Mouse (Mus musculus) ovary, postnatal 36 days (tissue): ENCODE data around the gene Zdhhc15.
"Not testable (repeated sequence)": the region's sequence is repeated elsewhere in the genome, so short reads cannot be mapped to it uniquely, and the experiment has no call there.

Experiments
- DNase-seq: peaks from one replicate; pipeline ENCODE4 v3.0.0; 2022; ENCODE audit warnings: low spot score, mixed read lengths

The Zdhhc15 gene

DNA sequence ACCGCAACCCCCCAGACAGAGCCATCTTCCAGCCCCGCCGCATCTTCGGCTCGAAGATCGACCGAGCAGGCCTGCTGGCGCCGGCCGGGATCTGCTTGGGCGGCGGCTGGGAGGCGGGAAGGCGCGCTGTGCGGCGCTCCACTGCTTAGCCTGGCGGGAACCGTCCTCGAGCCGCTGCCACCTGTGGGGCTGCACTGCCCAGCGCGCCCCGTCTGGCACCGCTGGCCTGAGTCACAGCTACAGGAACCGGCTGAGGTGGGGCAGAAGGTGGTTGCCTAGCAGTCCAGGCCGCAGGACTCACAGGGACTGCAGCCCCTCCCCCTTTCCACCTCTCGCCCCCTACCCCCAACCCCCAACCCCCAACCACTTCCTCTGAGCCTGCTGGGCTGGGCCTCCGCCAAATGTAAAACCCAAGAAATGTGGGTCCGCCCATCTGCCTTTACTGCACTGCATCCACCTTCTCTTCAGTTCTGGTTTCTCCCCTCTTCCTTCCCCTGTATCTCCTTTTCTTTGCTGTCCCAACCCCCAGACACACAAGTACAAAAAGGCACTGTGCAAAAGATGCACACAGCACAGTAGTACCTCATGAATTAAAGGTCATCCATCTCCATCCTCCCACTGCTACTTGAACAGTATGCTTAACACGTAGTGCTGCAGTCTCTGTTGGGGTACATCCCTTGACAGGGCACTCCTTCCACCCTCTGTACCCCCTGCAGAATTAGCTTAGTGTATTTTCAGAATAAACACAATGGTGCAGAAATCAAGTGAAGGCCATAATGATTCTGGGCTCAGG, at the start of gene Zdhhc15:
Zdhhc15 (minus strand) TSS at position 308 of the 793 bp plus-strand sequence.
- peak; percentile 63 for DNase-seq

GRCm38 (mm10) chrX:104707935-104708334, 37.1 kb upstream of the Zdhhc15 start:
- no peak for DNase-seq

GRCm38 (mm10) chrX:104669850-104670756, 761 bp downstream of the Zdhhc15 start:
- DNase-seq, result peak; percentile 4

DNA sequence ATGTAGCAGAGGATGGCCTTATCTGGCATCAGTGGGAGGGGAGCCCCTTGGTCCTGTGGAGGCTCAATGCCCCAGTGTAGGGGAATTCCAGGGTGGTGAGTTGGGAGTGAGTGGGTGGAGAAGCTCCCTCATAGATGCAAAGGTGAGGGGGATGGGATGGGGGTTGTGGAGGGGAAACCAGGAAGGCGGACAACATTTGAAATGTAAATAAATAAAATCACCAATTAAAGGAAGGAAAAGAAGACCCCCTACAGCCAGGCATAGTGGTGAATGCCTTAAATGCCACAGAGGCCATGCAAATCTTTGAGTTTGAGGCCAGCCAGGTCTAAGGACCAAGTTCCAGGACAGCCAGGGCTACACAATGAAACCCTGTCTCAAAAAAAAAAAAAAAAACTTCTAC, 13.9 kb downstream of the Zdhhc15 start:
- no peak for DNase-seq

DNA sequence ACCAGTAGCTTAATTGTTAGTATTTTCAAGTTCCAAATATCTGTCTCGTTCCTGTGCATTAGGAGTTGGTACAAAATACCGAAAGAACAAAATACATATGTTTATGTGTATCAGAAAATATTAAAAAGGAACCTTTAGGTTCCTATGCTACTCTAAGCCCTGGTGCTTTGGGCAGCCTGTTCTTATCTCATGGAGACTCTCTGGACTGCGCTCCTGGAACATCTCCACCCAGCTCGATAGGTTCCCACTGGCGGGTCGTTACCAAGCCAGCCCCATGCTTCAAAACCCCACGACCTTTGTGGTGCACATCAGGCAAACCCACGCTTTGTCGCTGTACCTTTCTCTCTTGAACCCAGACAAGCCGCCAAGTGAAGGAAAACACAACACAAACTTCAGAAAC, 58.3 kb downstream of the Zdhhc15 start:
- no peak for DNase-seq

- not testable (repeated sequence) for DNase-seq
Observed at GRCm38 (mm10) chrX:104603738-104604430, 67.0 kb downstream of the Zdhhc15 start.

- DNase-seq, result not testable (repeated sequence)
Observed at GRCm38 (mm10) chrX:104602168-104602859, 68.5 kb downstream of the Zdhhc15 start.

GRCm38 (mm10) chrX:104573946-104574345, 96.9 kb downstream of the Zdhhc15 start:
- DNase-seq, result no peak

- no peak for DNase-seq
Observed at GRCm38 (mm10) chrX:104567497-104567896, 103.4 kb downstream of the Zdhhc15 start.

GRCm38 (mm10) chrX:104545283-104545682, 125.6 kb downstream of the Zdhhc15 start:
- no peak for DNase-seq

DNA sequence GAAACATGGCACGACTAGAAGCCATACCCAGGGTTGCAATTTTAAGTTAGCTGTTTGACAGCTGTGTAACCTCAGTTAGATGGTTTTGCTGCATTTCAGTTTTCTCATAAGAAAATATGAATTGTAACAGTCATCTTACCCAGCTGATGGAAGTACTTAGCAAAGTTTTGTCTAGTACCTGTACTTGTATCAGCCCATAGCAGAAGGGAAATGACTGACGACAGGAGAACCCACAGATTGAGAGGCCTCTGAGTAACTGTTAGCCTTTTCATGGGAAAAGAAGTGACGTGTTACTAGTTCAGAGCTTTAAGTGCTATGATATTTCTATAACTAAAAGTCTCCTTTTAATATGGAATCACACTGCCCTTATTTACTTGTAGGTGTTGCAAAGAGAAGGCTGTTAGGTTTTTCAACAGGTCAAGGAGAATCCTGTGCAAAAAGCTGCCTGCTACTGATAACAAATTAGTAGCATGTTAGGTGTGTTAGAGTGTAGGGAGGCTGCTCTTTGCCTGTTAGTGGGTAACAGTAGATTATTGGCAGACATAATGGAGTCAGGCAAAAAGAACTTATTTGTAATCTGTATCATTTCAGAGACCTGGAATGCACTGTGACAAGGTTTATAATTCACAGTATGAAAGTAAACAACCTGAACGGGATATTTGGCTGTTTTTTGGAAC, 126.8 kb downstream of the Zdhhc15 start:
- no peak for DNase-seq

DNA sequence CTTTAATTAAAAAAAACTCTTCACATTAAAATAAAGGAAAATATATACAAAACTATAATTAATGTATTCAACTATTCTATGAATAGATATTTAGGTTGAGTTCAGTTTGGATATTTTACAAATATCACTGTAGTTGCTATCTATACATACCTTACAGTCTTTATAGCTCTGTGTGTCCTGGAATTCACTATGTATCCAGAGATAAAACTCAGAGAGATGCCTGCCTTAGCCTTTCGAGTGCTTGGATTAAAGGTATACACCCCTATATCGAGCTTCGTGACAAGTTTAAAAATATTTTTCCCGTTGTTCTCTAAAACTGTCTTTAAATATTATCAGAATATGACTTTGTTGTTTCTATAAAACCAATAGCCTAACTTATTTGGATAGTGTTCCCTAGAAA, 128.2 kb downstream of the Zdhhc15 start:
- DNase-seq, result no peak

- DNase-seq, result no peak
Observed at GRCm38 (mm10) chrX:104501765-104502164, 169.1 kb downstream of the Zdhhc15 start.

- no peak for DNase-seq
Observed at GRCm38 (mm10) chrX:104489626-104490355, 181.1 kb downstream of the Zdhhc15 start.

- no peak for DNase-seq
Observed at GRCm38 (mm10) chrX:104488870-104489467, 181.9 kb downstream of the Zdhhc15 start.

DNA sequence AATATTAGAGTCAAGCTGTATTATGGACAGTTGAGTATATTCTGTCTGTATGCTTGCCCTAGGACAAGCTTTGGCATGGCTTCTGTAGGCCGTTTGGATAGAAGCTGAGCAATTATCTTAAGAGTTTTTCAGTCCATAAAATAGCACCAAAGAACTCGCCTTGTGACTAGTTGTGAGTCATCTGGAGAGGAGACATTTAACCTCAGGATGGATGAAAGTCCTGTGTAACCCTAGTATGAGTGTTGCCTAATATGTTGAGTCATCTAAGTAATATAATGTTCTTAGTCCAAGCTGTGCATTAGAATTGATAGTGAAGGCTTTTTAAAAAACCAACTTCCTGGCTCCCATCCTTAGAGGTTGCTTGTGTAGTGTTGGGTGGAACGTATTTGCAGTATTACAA, 182.8 kb downstream of the Zdhhc15 start:
- DNase-seq, result no peak
